Mouse (Mus musculus) cerebellum, adult 2 months (tissue): ENCODE data around the gene Sparc. TPM values are rescaled to one million over a fixed set of nuclear protein-coding genes. Genes with fewer than 3 reads are reported as not detected.

Experiments
- DNase-seq, 2 experiments: peaks; one replicate each; pipeline ENCODE4 v3.0.0; 2021
- H3K27ac ChIP-seq: fragments of 200-500 bp; 2 replicates; pipeline ENCODE4 v1.5.1; 2012; ENCODE audit warnings: low read length, control low read depth, inconsistent platforms; ENCODE audit not compliant: insufficient read depth
- H3K27me3 ChIP-seq: fragments of 200-500 bp; 2 replicates; pipeline ENCODE4 v1.6.1; 2012; ENCODE audit warnings: inconsistent platforms, mild to moderate bottlenecking, low read length, moderate library complexity; ENCODE audit not compliant: control insufficient read depth, insufficient read depth
- H3K4me1 ChIP-seq: fragments of 200-500 bp; 2 replicates; pipeline ENCODE4 v1.6.1; 2011; ENCODE audit warnings: low read length; ENCODE audit not compliant: control insufficient read depth, insufficient read depth
- H3K4me3 ChIP-seq: fragments of 200-500 bp; replicated peaks from 2 replicates; pipeline ENCODE3; 2011; ENCODE audit warnings: mild to moderate bottlenecking, low read depth, low read length, control low read depth; ENCODE audit not compliant: insufficient read depth
- CTCF ChIP-seq: fragments of 200-500 bp; IDR thresholded peaks from 2 replicates; pipeline ENCODE4 v1.5.1; 2011; ENCODE audit warnings: low read depth, mild to moderate bottlenecking, control low read depth, low read length, moderate library complexity, borderline replicate concordance; ENCODE audit not compliant: insufficient read depth
- POLR2A ChIP-seq: fragments of 200-500 bp; IDR thresholded peaks from 2 replicates; pipeline ENCODE4 v1.6.1; 2011; ENCODE audit warnings: low read length, control low read depth, borderline replicate concordance; ENCODE audit not compliant: insufficient read depth
- WGBS: fragments of 180-500 bp; shearing (Covaris S2); methylation state at CpG from one replicate; pipeline ENCODE4 v1.1.7; 2018; 5-methylcytosine and 5-hydroxymethylcytosine counted together
- polyA plus RNA-seq: library from polyadenylated mRNA; depleted of rRNA; stranded (reverse); fragments of >200 nt; gene quantifications from 2 replicates; pipeline ENCODE4 v1.2.3, GENCODE M21; 2012; rRNA removed

The Sparc gene
- 1,317 and 1,324 TPM in 2 replicates for polyA plus RNA-seq

DNA sequence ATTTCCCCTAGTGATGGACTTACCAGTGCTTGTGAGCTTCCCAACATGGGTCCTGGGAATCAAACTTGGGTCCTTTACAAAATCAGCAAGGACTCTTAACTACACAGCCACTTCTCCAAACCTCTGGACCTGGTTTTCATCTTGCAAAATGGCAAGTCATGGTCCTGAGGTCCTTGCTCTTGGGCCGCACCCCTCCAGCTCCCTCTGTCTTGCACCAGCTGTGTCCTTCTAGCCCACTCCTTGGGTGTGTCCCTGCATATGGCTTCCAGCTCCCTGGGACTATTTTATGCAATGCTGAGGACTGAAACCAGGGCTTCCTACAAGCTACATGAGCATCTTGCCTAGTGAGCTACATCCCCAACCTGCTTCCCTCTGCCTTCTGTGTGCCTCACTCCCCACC lies at the start of gene Sparc:
Gene Sparc, minus strand, starts transcription at position 206 of the 400 bp plus-strand sequence.
- H3K27me3 ChIP-seq, result no peaks in the 10 kb centered on the region
- 100% methylated on average over 1 of the region's 1 CpGs for WGBS
- DNase-seq, result no peak
- TF ChIP-seq CTCF (no peak), POLR2A (no peak)
- H3K4me3 ChIP-seq, result no peak within 1 kb of the TSS
- H3K27ac ChIP-seq, result no peak within 1 kb of the TSS
- H3K4me1 ChIP-seq, result peaks cover 27% of the 10 kb centered on the region

DNA sequence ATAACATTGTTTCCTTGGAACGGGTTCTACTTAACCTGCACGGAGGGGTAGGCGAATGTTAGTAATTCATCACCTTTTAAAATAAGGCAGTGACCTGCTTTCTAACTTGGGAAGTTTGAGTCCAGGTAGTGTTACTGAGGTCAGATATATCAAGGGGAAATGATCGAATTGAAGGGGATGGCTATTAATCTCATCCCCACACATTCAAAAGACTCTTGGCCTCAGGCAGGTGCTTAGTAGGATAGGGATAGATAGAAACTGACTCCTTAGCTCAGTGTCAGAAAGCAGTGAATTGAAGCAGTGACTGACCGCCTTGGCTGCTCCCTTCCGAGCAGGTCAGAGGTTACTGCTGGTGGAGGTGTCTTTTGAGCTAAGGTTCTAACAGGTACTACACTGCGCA lies 48.5 kb upstream of the Sparc start:
- TF ChIP-seq POLR2A (no peak), CTCF (no peak)
- Histone ChIP-seq H3K27me3 (no peaks in the 10 kb centered on the region), H3K27ac (no peak overlapping the region), H3K4me3 (no peak overlapping the region), H3K4me1 (peaks cover 3% of the 10 kb centered on the region; the same call in 1 of the 2 replicates)
- WGBS, result 89% methylated on average over 7 of the region's 7 CpGs
- no peak for DNase-seq

DNA sequence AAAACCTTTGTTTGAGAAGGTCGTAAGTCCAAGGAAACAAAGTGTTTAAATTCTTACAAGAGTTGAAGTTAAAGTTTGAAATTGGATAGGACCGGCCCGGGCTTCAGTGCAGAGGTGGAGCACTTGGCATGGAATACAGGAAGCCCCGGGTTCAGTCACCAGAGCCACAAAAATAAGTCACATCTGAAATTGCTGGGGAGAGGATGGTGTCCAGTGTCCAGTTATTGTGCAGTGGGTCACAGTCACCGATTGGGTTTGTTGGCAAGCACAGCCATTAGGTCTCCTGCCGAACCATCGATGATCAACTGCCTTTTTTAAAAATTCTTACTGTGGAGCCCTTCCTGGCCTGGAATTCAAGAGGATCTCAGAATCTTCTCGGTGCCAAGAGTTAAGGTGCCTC lies 47.8 kb upstream of the Sparc start:
- TF ChIP-seq POLR2A, result no peak
- no peak for DNase-seq
- H3K27ac ChIP-seq, result no peak overlapping the region
- peak overlapping the region; percentile 84 for H3K4me3 ChIP-seq
- peaks cover 3% of the 10 kb centered on the region; the same call in 1 of the 2 replicates for H3K4me1 ChIP-seq
- 16% methylated on average over 8 of the region's 8 CpGs for WGBS
- no peaks in the 10 kb centered on the region for H3K27me3 ChIP-seq

DNA sequence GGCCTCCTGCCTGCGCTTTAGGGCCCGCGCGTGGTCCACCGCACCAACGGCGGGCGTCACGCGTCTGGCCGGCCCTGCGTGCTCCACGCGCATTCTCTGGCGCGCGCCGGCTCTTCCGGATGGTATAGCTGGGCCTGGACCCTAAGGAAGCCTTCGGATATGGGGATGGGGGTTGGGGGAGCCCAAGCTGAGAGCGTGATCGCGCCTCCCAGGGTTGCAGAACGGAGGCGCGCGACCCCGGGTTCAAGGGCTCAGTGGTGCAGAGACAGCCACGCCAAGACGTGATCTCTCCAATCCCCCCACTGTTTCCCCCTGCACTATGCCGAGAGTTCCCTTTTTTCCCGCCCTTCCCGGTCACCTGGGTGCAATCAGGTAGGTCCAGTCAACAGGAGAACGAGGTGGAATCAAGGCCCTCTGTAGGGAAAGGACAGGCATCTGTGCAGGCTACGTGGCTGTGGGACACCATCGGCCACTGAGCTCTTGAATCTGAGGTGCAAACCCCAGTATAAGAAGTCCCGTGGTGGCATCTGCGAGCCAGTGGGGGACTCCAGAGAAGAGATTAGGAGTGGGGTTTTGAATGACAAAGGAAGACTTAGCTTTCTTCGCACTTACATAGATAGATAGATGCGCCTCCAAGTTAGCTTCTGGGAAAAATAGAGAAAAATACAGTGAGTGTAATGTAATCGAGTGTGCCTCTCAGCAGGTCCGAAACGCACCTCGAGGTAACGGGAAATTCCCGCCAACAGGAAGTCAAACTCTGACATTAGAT lies 47.1 kb upstream of the Sparc start:
- TF ChIP-seq POLR2A (no peak), CTCF (no peak)
- DNase-seq, result no peak
- Histone ChIP-seq H3K4me1 (peaks cover 3% of the 10 kb centered on the region; the same call in 1 of the 2 replicates), H3K27ac (peak overlapping the region; percentile 17), H3K27me3 (no peaks in the 10 kb centered on the region), H3K4me3 (peak overlapping the region; percentile 84)
- WGBS, result 1% methylated on average over 46 of the region's 46 CpGs

DNA sequence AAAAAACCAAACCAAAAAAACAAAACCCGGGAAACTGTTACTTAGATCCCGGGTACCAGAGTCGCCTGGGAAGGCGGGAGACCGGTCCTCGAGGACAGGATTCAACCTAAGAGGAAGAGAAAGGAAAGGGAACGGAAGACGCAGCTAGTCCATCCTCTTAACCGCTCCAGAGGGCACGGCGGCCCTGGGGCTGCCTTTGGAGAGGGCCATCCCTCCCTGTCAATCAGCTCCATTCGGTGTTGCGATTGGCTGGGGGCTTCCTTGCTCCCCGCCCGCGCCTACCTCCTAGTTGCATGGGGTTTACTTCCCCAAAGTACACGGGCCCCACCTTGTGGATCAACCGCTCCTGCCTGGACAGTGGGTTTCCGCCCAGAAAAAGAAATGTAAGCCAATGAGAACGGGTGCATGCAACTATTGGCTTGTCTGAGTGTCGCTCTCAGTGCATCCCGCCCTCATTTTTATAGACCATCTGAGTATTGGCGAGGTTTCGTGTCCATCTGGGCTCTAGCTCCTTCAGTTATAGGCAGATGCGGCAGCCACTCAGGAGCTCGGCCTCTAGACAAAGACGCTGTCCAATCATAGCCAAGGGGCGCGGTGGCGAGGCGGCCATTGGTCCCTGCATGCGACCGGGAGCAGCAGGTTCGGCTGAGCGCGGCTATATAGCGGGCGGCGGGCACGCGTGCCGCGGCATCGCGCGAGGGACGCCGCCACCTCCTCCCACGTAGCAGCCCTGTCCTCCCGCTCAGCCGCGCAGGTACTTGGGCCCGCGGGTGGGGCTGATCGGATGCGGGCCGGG lies 46.3 kb upstream of the Sparc start, which contains the start of gene G3bp1:
Gene G3bp1, plus strand, starts transcription at position 638 of the 796 bp plus-strand sequence.
- TF ChIP-seq CTCF (no peak), POLR2A (peak; percentile 96)
- Histone ChIP-seq H3K4me3 (peak within 1 kb of the TSS; percentile 84), H3K27ac (peak within 1 kb of the TSS; percentile 83), H3K27me3 (no peaks in the 10 kb centered on the region), H3K4me1 (peaks cover 3% of the 10 kb centered on the region; the same call in 1 of the 2 replicates)
- peak; percentile 100 for DNase-seq
- under 1% methylated on average over 56 of the region's 57 CpGs for WGBS

DNA sequence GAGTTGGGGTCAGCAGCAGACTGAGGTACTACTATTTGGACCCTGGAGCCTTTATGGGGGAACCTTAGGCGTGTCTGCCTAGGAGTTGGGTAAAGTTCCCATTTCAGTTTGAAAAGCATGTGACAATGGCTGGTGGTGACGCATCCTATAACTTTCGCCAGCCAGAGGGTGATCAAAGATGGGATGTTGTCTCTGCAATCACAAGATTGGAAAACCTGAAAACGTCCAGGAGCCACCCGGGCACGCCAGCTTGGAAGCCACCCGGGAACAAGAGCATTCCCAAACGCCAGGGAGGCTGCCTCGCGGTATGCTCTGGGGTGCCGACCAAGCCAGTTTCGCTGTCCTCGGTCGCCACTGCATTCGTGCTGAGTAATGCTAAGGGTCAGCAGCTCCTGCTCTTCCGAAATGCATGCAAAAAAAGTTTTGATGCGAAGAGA lies 45.6 kb upstream of the Sparc start:
- no peak for DNase-seq
- Histone ChIP-seq H3K4me1 (peaks cover 3% of the 10 kb centered on the region; the same call in 1 of the 2 replicates), H3K4me3 (peak overlapping the region; percentile 72), H3K27ac (peak overlapping the region; percentile 83), H3K27me3 (no peaks in the 10 kb centered on the region)
- TF ChIP-seq POLR2A, result no peak
- no peak for TF ChIP-seq CTCF
- under 1% methylated on average over 17 of the region's 17 CpGs for WGBS

DNA sequence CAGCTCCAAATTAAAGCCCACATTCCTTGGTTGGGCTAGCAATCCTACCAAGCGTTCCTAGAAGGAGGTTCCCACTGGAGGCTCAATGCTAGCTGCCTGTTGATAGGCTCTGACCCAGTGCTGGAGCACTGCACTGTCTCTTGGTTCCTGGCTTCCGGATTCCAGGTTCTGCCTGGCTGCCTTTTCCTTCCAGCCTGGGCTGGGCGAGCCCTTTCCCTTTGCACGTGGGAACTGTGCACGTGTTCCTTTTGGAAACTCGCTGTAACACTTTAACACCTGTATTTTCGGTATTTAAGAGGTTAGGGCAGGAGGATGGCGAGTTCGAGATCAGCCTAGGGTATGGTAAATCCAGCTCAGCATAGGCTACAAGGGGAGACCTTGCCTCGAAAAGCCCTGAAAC lies 45.0 kb upstream of the Sparc start:
- TF ChIP-seq POLR2A (no peak), CTCF (no peak)
- Histone ChIP-seq H3K27ac (peak overlapping the region; percentile 83), H3K4me1 (peaks cover 3% of the 10 kb centered on the region; the same call in 1 of the 2 replicates), H3K4me3 (no peak overlapping the region), H3K27me3 (no peaks in the 10 kb centered on the region)
- DNase-seq, result no peak
- WGBS, result 57% methylated on average over 10 of the region's 10 CpGs
